Mouse (Mus musculus): ENCODE measurements at regions not wholly inside any gene's neighbourhood (a gene's known extent, or its start where the extent isn't known, plus 50 kb on each side); places are given as distances from the start of the nearest gene placed in this dataset.
A peak's percentile ranks its signal among the peaks of the same experiment; 100 is the strongest.

GRCm38 (mm10) chrX:14273628-14274337 is 62.8 kb downstream of the H2al1n start:
- no peak for DNase-seq

GRCm38 (mm10) chrX:14279312-14279711 is 68.4 kb downstream of the H2al1n start:
- no peak for DNase-seq

GRCm38 (mm10) chrX:14279736-14280135 is 68.8 kb downstream of the H2al1n start:
- no peak for DNase-seq

GRCm38 (mm10) chrX:14294890-14295289 is 83.9 kb downstream of the H2al1n start:
- DNase-seq: no peak

GRCm38 (mm10) chrX:14302125-14302524 is 91.2 kb downstream of the H2al1n start:
- DNase-seq: no peak

- DNase-seq: no peak
Measured at GRCm38 (mm10) chrX:14312746-14313145, 101.8 kb downstream of the H2al1n start.

- DNase-seq: no peak
Measured at GRCm38 (mm10) chrX:14352416-14352815, 141.5 kb downstream of the H2al1n start.

- DNase-seq: no peak
Measured at GRCm38 (mm10) chrX:14353366-14353765, 142.4 kb downstream of the H2al1n start.

GRCm38 (mm10) chrX:14356466-14357030 is 145.6 kb downstream of the H2al1n start:
- peak; percentile 3 to 4 for DNase-seq

All from cerebellum, postnatal 36 days (tissue).